Mouse (Mus musculus): ENCODE data around the gene P4hb.

DNA sequence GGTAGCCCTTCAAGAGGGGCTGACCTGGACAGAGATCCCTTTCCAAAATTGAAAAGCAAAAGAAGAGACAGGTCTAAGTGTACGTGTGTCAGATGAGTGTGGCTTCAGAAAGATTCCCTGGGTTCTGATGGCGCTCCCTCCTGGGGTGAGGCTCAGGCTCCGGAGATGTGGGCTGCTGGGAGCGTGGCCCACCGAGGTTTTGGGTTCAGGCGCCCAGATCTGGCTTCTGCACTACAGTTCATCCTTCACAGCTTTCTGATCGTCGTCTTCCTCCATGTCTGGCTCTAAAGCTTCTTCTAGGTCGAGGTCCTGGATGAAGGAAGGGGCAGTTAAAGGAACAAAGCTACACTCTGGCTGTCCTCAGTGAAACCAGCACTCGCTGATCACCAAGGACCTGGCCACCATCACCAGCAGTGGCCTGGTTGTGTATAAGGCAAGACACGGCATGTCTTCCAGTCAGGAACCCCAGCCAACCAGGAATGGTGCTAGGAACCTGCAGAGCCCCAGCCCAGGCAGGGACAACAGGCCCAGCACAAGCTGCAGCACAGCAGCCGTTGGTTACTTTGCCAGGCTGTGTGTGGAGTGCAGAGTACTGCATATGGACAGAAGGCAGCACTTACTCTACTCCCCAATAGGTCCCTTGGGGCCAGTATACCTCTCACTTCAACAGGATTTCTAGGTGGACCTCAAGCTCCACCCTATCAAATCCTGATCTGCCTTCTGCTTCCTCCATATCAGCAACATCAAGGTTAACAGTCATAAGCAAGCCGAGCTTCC is 11.9 kb downstream of the P4hb start:
- TF ChIP-seq MYOG (IDR thresholded peaks at IDR 0.05; ENCODE audit: control insufficient read depth in 1 of 3, insufficient read depth in 1 of 3, insufficient read length in 2 of 3, low read depth in 2 of 3) (no peak), MAX (IDR thresholded peaks at IDR 0.05; ENCODE audit: low read depth) (no peak), USF1 (IDR thresholded peaks at IDR 0.05; ENCODE audit: low read depth) (no peak), CEBPB (IDR thresholded peaks at IDR 0.05; ENCODE audit: insufficient read depth, poor library complexity, severe bottlenecking) (no peak), POLR2A (IDR thresholded peaks at IDR 0.05; ENCODE audit: insufficient read length, low read depth) (no peak), REST (IDR thresholded peaks at IDR 0.05; ENCODE audit: insufficient read depth, insufficient read length) (no peak), TCF12 (IDR thresholded peaks at IDR 0.05; ENCODE audit: insufficient read depth, poor library complexity, severe bottlenecking) (no peak), MYOD1 (IDR thresholded peaks at IDR 0.05; ENCODE audit: control insufficient read depth in 1 of 3, insufficient read length in 2 of 3, low read depth in 2 of 3) (no peak)
